Mouse (Mus musculus): Measurements from ENCODE around the gene Adi1. TPM values are rescaled to one million over a fixed set of nuclear protein-coding genes. Genes with fewer than 3 reads are reported as not detected.

Gene Adi1
- 10 to 100 TPM; 34.7 to 38.3 TPM for total RNA-seq (2021)

DNA sequence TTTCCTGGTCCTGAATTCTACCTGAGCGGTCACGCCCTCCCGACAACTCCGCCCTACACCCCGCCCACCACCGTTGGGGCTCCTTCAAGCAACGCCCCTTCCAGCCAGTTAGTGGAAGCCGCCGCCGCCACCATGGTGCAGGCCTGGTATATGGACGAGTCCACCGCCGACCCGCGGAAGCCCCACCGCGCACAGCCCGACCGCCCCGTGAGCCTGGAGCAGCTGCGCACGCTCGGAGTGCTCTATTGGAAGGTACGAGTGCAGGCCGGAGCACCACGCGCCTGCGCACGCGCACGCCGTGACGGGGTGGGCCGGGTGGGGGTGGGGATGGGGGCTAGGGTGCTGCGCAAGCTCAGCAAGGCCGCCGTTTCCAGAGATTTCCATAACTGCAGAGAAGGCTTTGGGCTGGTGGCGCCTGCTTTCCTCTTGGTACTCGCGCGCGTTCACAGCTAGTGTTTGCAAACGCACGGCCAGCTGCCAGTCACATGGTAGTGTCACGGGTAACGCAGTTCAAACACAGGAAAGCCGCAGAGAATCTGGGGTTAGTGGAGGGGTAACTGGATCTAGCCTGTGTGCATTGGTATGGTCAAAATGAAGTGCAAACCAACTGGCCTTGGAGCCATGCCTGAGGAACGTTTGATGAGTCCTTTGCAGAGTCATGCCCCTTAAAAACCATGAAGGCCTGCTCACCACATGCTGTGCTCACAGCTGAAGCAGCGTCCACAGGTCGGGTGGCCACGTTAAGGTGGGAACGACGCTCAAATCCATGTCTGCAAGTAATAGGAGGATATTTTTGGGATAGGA, at the start of gene Adi1:
Gene Adi1, plus strand, starts transcription at position 111 of the 804 bp plus-strand sequence.
- intact Hi-C loops (cut with DNase I), result no loop called here
- DNase-seq, result peak; percentile 85

DNA sequence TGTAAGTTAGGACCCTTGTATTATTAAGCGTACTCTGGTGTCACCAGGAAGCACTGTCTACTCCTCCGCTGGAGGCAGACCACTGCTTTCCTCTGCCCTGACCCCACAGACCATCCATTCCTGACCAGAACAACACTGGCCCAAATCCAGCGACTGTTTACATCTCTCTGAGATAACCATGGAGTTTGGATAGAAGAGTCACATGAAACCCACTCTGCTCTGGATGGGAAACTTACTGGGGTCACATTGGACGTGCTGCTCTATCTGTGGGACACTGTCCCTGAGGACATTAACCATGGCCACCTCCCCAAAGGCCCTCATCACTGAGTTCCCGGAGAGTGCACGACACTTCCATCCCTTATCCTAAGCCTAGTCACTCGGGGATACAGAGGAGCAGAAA, 49.6 kb upstream of the Adi1 start:
- intact Hi-C loops (cut with DNase I), result no loop called here
- no peak for DNase-seq

GRCm38 (mm10) chr12:28627092-28627491, 47.9 kb upstream of the Adi1 start:
- intact Hi-C loops (cut with DNase I), result no loop called here
- DNase-seq, result no peak

DNA sequence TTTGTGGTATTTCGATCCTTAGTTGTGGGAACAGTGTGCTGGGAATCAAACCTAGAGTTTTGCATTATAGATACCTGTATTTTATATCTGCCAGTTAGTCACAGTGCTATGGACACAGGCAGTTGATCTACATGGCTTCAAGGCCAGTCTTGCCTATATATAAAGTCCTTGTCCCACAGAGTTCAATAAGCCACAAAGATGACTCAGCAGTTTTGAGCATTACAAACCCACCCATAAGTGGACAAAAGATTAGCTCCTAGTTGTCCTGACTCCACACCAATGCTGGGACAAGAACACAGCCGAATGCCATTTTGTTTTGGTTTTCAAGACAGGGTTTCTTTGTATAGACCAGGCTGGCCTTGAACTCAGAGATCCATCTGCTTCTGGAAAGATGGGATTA, 46.6 kb upstream of the Adi1 start:
- intact Hi-C loops (cut with DNase I), result no loop called here
- no peak for DNase-seq

- no peak for DNase-seq
Observed at GRCm38 (mm10) chr12:28635058-28635534, 39.9 kb upstream of the Adi1 start.

DNA sequence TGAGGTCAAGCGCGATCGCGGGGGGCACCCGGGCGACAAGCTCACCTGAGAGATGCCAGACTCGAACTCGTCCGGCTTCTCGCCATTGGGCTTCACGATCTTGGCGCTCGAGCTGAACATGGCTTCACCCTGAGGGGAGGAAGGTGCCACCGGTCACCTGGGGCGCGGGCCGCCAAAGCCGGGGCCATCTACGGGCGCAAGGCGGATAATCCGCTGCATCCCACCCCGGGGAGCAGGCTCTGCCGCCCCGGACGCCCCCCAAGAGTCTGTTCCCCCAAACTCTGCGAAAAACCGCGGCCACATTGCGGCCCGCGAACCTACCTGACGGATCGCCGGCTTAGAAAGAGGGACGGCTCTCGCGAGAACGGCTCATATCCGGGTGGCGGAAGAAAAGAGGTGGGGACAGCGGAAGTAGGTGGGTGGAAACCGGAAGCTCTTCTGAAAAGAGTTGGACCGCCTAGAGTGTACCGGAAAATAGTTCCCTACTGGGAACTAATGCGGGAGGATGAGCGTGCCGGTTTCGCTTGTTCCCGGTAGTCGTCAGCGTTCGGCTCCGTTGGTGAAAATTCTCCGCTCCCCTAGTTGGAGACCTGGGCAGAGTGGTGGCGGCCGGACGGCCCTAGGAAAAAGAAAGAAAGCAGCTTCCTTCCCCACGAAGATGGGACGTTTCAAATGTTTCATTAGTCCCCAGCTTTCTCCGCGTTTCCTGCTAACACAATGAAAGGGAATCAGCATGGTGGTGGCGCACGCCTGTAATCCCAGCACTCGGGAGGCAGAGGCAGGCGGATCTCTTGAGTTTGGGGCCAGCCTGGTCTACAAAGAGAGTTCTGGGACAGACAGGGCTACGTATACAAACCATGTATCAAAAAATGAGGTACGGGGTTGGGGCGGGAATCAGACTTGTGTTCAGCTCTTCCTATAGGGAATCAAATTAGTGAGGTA, 39.2 kb upstream of the Adi1 start, which contains the start of gene Rps7:
Gene Rps7, minus strand, starts transcription at position 419 of the 942 bp plus-strand sequence.
- intact Hi-C loops (cut with DNase I), result loop anchor here (5.0 kb wide), 1 partner anchor 111 kb away; no protein-coding TSS in a partner anchor
- peak; percentile 96 to 97 for DNase-seq

More at GRCm38 (mm10) chr12:28635058-28635534, 39.9 kb upstream of the Adi1 start:
- intact Hi-C loops (cut with DNase I), result loop anchor here (5.0 kb wide), 1 partner anchor 112 kb away; no protein-coding TSS in a partner anchor

GRCm38 (mm10) chr12:28636543-28636942, 38.5 kb upstream of the Adi1 start:
- DNase-seq, result no peak
- intact Hi-C loops (cut with DNase I), result loop anchor here (5.0 kb wide), 1 partner anchor 111 kb away; no protein-coding TSS in a partner anchor

DNA sequence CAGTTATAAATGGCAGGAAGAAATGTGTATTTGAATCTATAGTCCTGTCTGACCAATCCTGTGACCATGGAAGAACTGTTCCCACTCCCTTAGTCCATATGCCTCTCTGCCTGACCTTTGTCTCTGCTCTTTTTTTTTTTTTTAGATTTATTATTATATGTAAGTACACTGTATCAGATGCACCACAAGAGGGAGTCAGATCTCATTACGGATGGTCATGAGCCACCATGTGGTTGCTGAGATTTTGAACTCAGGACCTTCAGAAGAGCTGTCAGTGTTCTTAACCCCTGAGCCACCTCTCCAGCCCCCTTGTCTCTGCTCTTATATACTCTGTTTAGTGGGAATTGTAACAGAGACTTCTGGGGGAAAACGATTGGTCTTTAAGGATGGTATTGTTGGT, 36.3 kb upstream of the Adi1 start:
- intact Hi-C loops (cut with DNase I), result loop anchor here (5.0 kb wide), 1 partner anchor 109 kb away; no protein-coding TSS in a partner anchor
- DNase-seq, result no peak

DNA sequence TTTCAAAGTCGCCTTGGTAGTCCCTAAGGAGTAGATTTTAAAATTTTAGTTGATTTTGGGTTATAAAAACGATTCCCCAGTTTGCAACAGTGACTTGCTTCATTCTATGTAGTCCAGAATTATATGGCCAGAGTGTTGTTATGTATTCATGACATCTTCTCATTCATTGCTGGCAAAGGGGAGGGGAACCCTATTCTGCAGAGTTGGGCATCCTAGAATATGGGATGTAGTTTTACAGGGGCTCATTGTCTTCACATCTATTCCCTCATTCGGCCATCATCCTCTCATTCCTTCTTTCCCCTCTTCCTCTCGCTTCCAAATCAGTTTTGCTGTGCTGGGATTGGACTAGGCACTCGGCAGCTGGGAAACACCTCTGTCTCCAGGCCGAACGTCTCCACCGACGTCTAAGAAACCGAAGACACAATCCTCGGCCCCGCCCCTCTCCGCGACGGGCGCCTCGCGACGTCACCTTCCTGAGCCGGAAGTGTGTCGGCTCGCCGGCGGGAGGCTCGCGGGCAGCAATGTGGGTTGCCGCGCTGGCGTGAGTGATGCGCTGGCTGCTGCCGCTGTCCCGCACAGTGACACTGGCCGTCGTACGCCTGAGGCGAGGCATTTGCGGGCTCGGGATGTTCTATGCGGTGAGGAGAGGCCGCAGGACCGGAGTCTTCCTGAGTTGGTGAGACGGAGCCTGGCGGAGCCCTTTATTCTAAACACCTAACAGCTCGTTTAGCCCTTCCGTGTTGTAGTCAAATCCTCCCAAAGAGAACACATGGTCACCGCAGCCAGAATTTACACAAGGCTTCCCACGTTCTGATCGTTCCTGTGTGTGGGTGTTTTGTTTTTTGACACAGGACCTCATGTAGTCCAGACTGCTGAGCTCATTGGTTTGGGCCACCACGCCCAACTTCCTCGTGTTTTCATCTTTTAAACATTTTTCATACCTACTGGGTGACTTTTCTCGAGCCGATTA, 25.6 kb upstream of the Adi1 start, which contains the start of gene Rnaseh1:
Gene Rnaseh1, plus strand, starts transcription at position 462 of the 970 bp plus-strand sequence.
- intact Hi-C loops (cut with DNase I), result loop anchor here (1.0 kb wide), 1 partner anchor 45 kb away; no protein-coding TSS in a partner anchor
- peak; percentile 91 to 94 for DNase-seq

DNA sequence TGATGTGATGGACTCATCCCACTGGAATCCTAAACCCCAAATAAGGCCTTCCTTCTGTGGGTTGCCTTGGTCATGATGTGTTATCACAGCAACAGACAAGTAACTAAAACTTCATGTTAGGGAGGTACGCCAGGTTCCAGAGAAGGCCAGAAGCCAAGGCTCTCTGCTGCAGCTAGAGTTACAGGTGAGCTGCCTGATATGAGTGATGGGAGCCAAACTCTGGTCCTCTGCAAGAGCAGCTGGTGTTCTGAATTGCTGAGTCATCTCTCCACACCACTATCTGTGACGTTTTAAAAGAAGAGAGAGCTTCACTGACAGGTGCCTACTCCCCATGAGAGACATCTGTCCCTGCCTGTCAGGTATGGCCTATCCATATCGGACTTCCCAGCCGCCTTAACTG, 12.4 kb upstream of the Adi1 start:
- intact Hi-C loops (cut with DNase I), result no loop called here
- DNase-seq, result no peak

GRCm38 (mm10) chr12:28666734-28667133, 8.3 kb upstream of the Adi1 start:
- intact Hi-C loops (cut with DNase I), result no loop called here

DNA sequence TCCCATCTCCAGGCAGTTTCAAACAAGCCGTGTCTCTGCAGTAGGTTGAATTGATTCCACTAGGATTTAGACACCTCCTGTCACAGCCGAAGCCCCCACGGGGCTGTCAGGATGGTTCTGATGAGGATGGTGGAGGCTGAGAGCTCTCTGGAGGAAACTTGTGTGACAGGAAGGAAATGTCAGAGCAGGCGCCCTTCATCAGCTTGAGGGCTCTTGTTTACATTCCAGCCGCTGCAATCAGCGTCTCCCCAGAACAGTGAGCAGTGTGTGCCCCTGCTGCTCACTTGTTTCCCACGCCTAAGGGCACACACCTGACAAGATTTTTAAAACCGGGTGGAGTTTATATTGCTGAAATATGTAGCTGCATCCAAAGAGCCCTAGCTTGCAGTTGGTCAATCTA, 7.7 kb upstream of the Adi1 start:
- DNase-seq, result no peak
- intact Hi-C loops (cut with DNase I), result no loop called here

More at GRCm38 (mm10) chr12:28666734-28667133, 8.3 kb upstream of the Adi1 start:
- DNase-seq, result no peak

- intact Hi-C loops (cut with DNase I), result no loop called here
- DNase-seq, result no peak
Observed at GRCm38 (mm10) chr12:28674038-28674720, 852 bp upstream of the Adi1 start.

DNA sequence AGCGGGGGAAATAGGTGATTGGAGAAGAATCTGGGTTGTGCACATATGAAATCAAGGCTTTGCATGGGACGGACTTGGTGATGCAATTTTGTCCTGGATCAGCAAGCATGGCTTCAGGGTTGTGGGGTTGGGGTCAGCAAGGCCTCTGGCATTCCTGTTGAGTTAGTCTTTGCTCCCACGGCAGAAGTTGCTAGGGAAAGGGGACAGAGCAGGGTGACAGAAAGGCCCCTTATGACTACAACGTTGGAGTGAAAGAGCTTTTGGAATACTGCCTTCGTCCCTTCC, 836 bp downstream of the Adi1 start:
- DNase-seq, result no peak
- intact Hi-C loops (cut with DNase I), result no loop called here

DNA sequence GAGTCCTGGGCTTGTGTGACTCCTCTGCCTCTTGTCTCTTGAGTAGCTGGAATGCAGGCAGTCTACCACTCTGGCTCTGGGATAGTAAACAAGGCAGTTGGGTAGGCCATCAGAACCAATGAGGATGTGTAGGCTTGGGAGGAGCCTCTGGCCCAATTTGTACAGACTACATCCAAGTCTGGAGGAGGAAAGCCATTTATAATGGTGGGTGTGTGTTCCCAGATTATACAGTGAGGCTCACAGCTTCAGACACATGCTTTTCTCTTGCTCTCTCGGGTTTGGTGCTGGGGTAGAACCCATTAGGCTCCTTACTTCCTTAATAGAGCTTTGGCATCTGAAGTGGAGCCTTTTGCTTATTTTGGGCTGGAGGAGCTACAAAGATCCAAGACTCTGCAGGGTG, 9.6 kb downstream of the Adi1 start:
- no peak for DNase-seq
- intact Hi-C loops (cut with DNase I), result no loop called here

GRCm38 (mm10) chr12:28685771-28686170, 10.7 kb downstream of the Adi1 start:
- intact Hi-C loops (cut with DNase I), result no loop called here
- no peak for DNase-seq

DNA sequence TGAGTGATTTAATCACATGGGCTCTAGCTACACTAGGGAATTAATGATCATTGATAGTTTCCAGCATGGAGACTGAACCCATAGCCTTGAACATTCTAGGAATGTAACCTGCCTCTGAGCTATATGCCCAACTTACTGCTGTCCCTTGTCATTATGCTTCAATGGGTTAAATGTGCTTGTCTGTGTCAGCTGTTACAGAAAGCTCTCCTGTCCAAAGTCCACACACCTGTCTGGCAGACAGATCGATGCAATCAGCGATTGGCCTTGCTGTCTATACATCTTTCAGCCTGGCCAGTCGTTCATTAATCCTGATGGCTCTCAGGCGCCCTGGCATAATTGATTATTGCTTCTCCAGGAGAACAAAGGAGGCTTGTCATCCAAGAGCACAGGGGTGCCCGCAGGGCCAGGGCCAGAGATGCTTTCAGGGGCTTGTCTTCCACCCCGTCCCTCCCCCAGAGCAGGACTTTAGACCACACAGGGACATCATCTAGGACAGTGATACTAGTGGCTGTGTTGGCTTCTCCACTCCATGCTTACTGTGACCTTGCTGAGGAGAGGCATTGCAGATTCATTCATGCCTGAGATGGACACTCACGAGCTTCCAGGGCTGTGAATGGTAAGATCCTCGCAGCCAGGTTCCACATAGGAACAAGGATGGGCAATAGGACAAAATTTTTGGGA, 11.3 kb downstream of the Adi1 start:
- intact Hi-C loops (cut with DNase I), result no loop called here
- DNase-seq, result no peak

DNA sequence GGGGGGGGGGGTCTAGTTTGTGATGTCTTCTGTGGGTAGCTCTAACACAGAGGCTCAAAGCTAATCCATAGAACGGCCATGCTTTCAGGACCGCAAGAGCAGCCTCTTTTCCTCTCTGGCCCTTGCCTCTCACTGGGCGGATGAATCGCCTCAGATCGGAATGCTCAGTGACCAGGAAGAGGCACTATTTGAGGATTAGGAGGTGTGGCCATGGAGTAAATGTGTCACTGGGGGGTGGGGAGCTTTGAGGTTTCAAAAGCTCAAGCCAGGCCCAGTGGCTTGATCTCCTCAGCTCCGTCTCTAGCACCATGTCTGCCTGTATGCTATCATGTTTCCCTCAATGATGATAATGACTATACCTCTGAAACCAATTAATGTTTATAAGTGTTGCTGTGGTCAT, 14.0 kb downstream of the Adi1 start:
- no peak for DNase-seq
- intact Hi-C loops (cut with DNase I), result no loop called here

GRCm38 (mm10) chr12:28690730-28691129, 15.7 kb downstream of the Adi1 start:
- intact Hi-C loops (cut with DNase I), result no loop called here
- no peak for DNase-seq
